Mouse (Mus musculus) olfactory bulb, adult 2 months (tissue): ENCODE results near the gene Ccser2. TPM values are rescaled to one million over a fixed set of nuclear protein-coding genes. Genes with fewer than 3 reads are reported as not detected.

Source experiments
- H3K27ac ChIP-seq: fragments of 200-500 bp; 2 replicates; pipeline ENCODE4 v1.5.1; 2012; ENCODE audit warnings: low read depth, low read length; ENCODE audit not compliant: insufficient read depth
- H3K4me1 ChIP-seq: fragments of 200-500 bp; 2 replicates; pipeline ENCODE4 v1.6.1; 2012; ENCODE audit warnings: low read length; ENCODE audit not compliant: control insufficient read depth, insufficient read depth
- H3K4me3 ChIP-seq: fragments of 200-500 bp; 2 replicates; pipeline ENCODE4 v1.5.1; 2012; ENCODE audit warnings: mild to moderate bottlenecking, low read depth, low read length, moderate library complexity; ENCODE audit not compliant: insufficient read depth
- CTCF ChIP-seq: fragments of 200-500 bp; IDR thresholded peaks from 2 replicates; pipeline ENCODE4 v1.5.1; 2012; ENCODE audit warnings: low read depth, mild to moderate bottlenecking, low read length, moderate library complexity; ENCODE audit not compliant: insufficient read depth
- POLR2A ChIP-seq: fragments of 200-500 bp; IDR thresholded peaks from 2 replicates; pipeline ENCODE4 v1.6.1; 2012; ENCODE audit warnings: mild to moderate bottlenecking, low read depth, low read length, moderate library complexity; ENCODE audit not compliant: insufficient read depth
- whole genome bisulfite sequencing: fragments of 180-500 bp; shearing (Covaris S2); methylation state at CpG from one replicate; pipeline ENCODE4 v1.1.7; 2018; 5-methylcytosine and 5-hydroxymethylcytosine counted together
- polyA plus RNA-seq: library from polyadenylated mRNA; stranded (reverse); fragments of >200 nt; gene quantifications from 2 replicates; pipeline ENCODE4 v1.2.4, GENCODE M21; 2012; ENCODE audit warnings: low replicate concordance; ENCODE audit not compliant: missing spikeins, insufficient read depth, insufficient read length

Ccser2 gene
- polyA plus RNA-seq, 1 experiment: not detected

GRCm38 (mm10) chr14:36904206-36904605 is 64.4 kb downstream of the Ccser2 start:
- 94% methylated on average over 1 of the region's 1 CpGs for WGBS
- H3K4me3 ChIP-seq: no peak overlapping the region
- H3K27ac ChIP-seq: no peak overlapping the region
- no peaks in the 10 kb centered on the region for H3K4me1 ChIP-seq
- TF ChIP-seq CTCF (no peak), POLR2A (no peak)

GRCm38 (mm10) chr14:36900883-36901282 is 67.7 kb downstream of the Ccser2 start:
- H3K27ac ChIP-seq: no peak overlapping the region
- TF ChIP-seq POLR2A: no peak
- no peak for TF ChIP-seq CTCF
- no peak overlapping the region for H3K4me3 ChIP-seq
- H3K4me1 ChIP-seq: no peaks in the 10 kb centered on the region

- H3K4me3 ChIP-seq: no peak overlapping the region
- H3K27ac ChIP-seq: no peak overlapping the region
- WGBS: 93% methylated on average over 3 of the region's 3 CpGs
- H3K4me1 ChIP-seq: peaks cover 3% of the 10 kb centered on the region; the same call in 1 of the 2 replicates
- no peak for TF ChIP-seq CTCF
- no peak for TF ChIP-seq POLR2A
These were observed 73.9 kb downstream of the Ccser2 start for GRCm38 (mm10) chr14:36894701-36895100.

- Histone ChIP-seq H3K27ac (no peak overlapping the region), H3K4me1 (peaks cover 3% of the 10 kb centered on the region; the same call in 1 of the 2 replicates), H3K4me3 (no peak overlapping the region)
- WGBS: 93% methylated on average over 2 of the region's 2 CpGs
- no peak for TF ChIP-seq POLR2A
- TF ChIP-seq CTCF: no peak
These were observed 75.7 kb downstream of the Ccser2 start for GRCm38 (mm10) chr14:36892762-36893358.

GRCm38 (mm10) chr14:36890130-36890529 is 78.4 kb downstream of the Ccser2 start:
- WGBS: 68% methylated on average over 7 of the region's 7 CpGs
- H3K27ac ChIP-seq: no peak overlapping the region
- peaks cover 3% of the 10 kb centered on the region; the same call in 1 of the 2 replicates for H3K4me1 ChIP-seq
- H3K4me3 ChIP-seq: no peak overlapping the region
- no peak for TF ChIP-seq POLR2A
- TF ChIP-seq CTCF: no peak

- no peak for TF ChIP-seq POLR2A
- no peak for TF ChIP-seq CTCF
- Histone ChIP-seq H3K27ac (no peak overlapping the region), H3K4me3 (no peak overlapping the region), H3K4me1 (peaks cover 7% of the 10 kb centered on the region)
- 89% methylated on average over 5 of the region's 5 CpGs for WGBS
These were observed 82.9 kb downstream of the Ccser2 start for GRCm38 (mm10) chr14:36885680-36886079.

- Histone ChIP-seq H3K27ac (no peak overlapping the region), H3K4me1 (peaks cover 6% of the 10 kb centered on the region), H3K4me3 (no peak overlapping the region)
- WGBS: 95% methylated on average over 1 of the region's 1 CpGs
- TF ChIP-seq CTCF (no peak), POLR2A (no peak)
These were observed 83.5 kb downstream of the Ccser2 start for GRCm38 (mm10) chr14:36885117-36885516.

- Histone ChIP-seq H3K4me3 (no peak overlapping the region), H3K4me1 (peaks cover 4% of the 10 kb centered on the region; the same call in 1 of the 2 replicates), H3K27ac (no peak overlapping the region)
- TF ChIP-seq CTCF (no peak), POLR2A (no peak)
- 51% methylated on average over 3 of the region's 3 CpGs for WGBS
These were observed 85.0 kb downstream of the Ccser2 start for GRCm38 (mm10) chr14:36883576-36883975.

- 40% methylated on average over 6 of the region's 6 CpGs for WGBS
- Histone ChIP-seq H3K27ac (no peak overlapping the region), H3K4me1 (no peaks in the 10 kb centered on the region), H3K4me3 (no peak overlapping the region)
- TF ChIP-seq CTCF (no peak), POLR2A (no peak)
These were observed 98.3 kb downstream of the Ccser2 start for GRCm38 (mm10) chr14:36870257-36870656.

GRCm38 (mm10) chr14:36868769-36869362 is 99.7 kb downstream of the Ccser2 start:
- no peak for TF ChIP-seq POLR2A
- no peak for TF ChIP-seq CTCF
- Histone ChIP-seq H3K27ac (no peak overlapping the region), H3K4me3 (no peak overlapping the region), H3K4me1 (peaks cover 2% of the 10 kb centered on the region; the same call in 1 of the 2 replicates)
- 84% methylated on average over 14 of the region's 14 CpGs for WGBS
